Mouse (Mus musculus) thymus, adult 2 months (tissue): ENCODE results near the gene Egfem1. TPM values are rescaled to one million over a fixed set of nuclear protein-coding genes. Genes with fewer than 3 reads are reported as not detected.

Experiments
- DNase-seq: peaks from one replicate; pipeline ENCODE4 v3.0.0; 2021
- H3K27ac ChIP-seq: fragments of 200-500 bp; 2 replicates; pipeline ENCODE4 v1.5.1; 2012; ENCODE audit warnings: low read length, control low read depth; ENCODE audit not compliant: control insufficient read depth, insufficient read depth
- H3K27me3 ChIP-seq: fragments of 200-500 bp; 2 replicates; pipeline ENCODE4 v1.6.1; 2012; ENCODE audit warnings: mild to moderate bottlenecking, low read length, moderate library complexity, mixed read lengths; ENCODE audit not compliant: control insufficient read depth, insufficient read depth
- H3K36me3 ChIP-seq: fragments of 200-500 bp; 2 replicates; pipeline ENCODE4 v1.6.1; 2012; ENCODE audit warnings: mild to moderate bottlenecking, low read length, moderate library complexity; ENCODE audit not compliant: control insufficient read depth, insufficient read depth
- H3K4me1 ChIP-seq: fragments of 200-500 bp; replicated peaks from 2 replicates; pipeline ENCODE4 v1.6.1; 2012; ENCODE audit warnings: low read length; ENCODE audit not compliant: control insufficient read depth, insufficient read depth
- H3K4me3 ChIP-seq: fragments of 200-500 bp; 2 replicates; pipeline ENCODE4 v1.5.1; 2012; ENCODE audit warnings: mild to moderate bottlenecking, low read length, control low read depth, moderate library complexity; ENCODE audit not compliant: control insufficient read depth, insufficient read depth
- CTCF ChIP-seq: fragments of 200-500 bp; IDR thresholded peaks from 2 replicates; pipeline ENCODE4 v1.5.1; 2012; ENCODE audit warnings: mild to moderate bottlenecking, control low read depth, low read length, moderate library complexity, borderline replicate concordance; ENCODE audit not compliant: control insufficient read depth, poor library complexity, insufficient read depth; ENCODE audit errors: extremely low read depth
- POLR2A ChIP-seq: fragments of 200-500 bp; IDR thresholded peaks from 2 replicates; pipeline ENCODE4 v1.6.1; 2012; ENCODE audit warnings: mild to moderate bottlenecking, low read length, control low read depth, moderate library complexity; ENCODE audit not compliant: control insufficient read depth, poor library complexity, insufficient read depth; ENCODE audit errors: extremely low read depth
- WGBS: fragments of 180-500 bp; shearing (Covaris S2); methylation state at CpG from one replicate; pipeline ENCODE4 v1.1.7; 2018; 5-methylcytosine and 5-hydroxymethylcytosine counted together
- polyA plus RNA-seq: library from polyadenylated mRNA; depleted of rRNA; stranded (reverse); fragments of >200 nt; gene quantifications from 2 replicates; pipeline ENCODE4 v1.2.3, GENCODE M21; 2012

The Egfem1 gene
- polyA plus RNA-seq, 1 experiment, result not detected

DNA sequence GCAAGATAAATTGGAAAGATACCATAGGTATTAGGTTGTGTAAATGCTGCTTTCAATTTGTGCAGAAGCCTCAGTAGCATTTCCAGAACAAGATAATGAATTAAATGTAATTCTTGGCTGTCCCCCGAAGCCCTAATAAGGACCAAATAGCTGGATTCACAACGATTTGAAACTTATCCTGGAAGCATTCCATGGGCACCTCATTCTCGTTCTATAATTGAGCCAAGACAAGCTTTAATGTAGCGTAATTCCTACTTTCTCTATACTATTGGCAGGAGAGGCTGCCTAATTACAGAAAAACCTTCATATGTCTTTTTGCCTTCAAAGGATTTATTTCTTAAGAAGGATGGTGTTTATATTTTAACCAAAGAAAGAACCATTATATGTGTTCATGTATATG, 18.7 kb upstream of the Egfem1 start:
- H3K4me1 ChIP-seq, result no peaks in the 10 kb centered on the region
- TF ChIP-seq POLR2A (no peak), CTCF (no peak)
- no peaks in the 10 kb centered on the region for H3K36me3 ChIP-seq
- no peak overlapping the region for H3K27ac ChIP-seq
- no peak overlapping the region for H3K4me3 ChIP-seq
- 87% methylated on average over 4 of the region's 4 CpGs for WGBS
- no peaks in the 10 kb centered on the region for H3K27me3 ChIP-seq
- DNase-seq, result no peak

DNA sequence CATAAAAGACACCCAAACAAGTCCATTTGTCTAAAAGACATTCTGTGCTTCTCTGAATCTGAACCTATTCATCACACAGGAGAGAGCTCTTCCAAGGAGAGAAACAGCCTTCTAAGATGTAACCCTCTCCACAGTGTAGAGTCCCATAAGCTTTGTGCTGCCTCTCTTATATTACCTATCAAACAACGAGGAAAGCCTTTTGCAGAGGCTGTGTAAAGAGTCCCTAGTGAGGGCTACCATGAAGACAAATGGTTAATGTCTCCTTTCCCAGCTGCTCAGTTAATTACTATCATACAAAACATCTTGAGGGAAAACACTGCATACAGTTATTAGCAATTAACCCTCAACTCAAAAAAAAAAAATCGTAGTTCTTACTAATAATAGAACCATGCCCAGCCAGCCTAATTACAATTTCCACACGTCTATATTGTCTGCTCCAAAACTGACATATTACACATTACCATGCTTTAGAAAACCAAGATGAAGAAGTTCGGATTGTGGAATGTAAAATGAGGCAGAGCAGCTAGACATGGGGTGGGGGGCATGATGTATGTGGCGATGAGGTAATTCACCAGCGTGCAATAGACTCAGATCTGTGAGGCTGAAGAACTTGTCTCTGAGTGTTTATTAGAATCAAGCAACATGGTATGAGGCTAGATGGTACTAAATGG, 13.3 kb upstream of the Egfem1 start:
- Histone ChIP-seq H3K36me3 (no peaks in the 10 kb centered on the region), H3K4me1 (no peaks in the 10 kb centered on the region), H3K4me3 (no peak overlapping the region), H3K27ac (no peak overlapping the region), H3K27me3 (no peaks in the 10 kb centered on the region)
- no peak for TF ChIP-seq CTCF
- TF ChIP-seq POLR2A, result no peak
- WGBS, result 88% methylated on average over 6 of the region's 6 CpGs
- no peak for DNase-seq

DNA sequence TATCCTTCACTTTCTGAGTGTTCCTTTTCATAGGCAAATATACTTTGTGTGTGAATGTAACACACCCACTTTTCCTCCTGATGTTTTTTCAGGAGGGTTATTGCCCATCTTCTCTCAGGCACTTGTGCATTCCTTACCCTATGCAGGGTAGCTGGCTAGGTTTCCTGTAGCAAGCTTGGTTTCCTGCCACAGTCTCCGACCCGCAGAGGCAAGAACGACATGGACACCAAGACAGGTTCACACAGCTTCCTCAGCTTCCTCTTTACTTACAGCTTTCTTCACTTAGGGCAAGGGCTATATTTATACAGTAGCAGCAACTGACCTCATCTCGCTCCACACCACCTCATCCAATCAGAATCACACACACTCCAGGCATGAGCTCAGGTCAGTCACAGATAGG, 10.5 kb upstream of the Egfem1 start:
- Histone ChIP-seq H3K27me3 (no peaks in the 10 kb centered on the region), H3K4me3 (no peak overlapping the region), H3K4me1 (no peaks in the 10 kb centered on the region), H3K36me3 (no peaks in the 10 kb centered on the region), H3K27ac (no peak overlapping the region)
- no peak for DNase-seq
- WGBS, result 10% methylated on average over 4 of the region's 4 CpGs
- no peak for TF ChIP-seq POLR2A
- no peak for TF ChIP-seq CTCF

DNA sequence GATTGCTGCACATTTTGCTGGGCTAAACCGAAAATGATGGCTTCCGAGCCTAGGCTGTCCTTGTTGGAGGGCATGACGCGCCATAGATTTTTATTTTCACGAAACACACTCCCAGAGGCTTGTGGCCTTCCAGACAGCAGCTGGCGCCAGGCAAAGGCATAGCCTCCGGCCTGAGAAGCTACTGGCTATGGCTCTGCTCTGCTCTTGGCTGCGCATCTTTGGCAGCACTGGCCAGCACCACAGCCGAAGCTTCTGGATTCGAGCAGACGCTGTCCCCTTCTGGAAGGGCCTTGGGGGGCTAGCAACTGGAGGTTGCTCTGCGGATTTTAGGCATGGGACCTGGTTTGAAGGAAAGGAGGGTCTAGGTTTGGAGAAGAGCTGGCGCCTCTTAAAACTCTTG, 306 bp upstream of the Egfem1 start:
- Histone ChIP-seq H3K27ac (no peak overlapping the region), H3K36me3 (no peaks in the 10 kb centered on the region), H3K4me1 (no peaks in the 10 kb centered on the region), H3K27me3 (no peaks in the 10 kb centered on the region; the same call in 1 of the 2 replicates), H3K4me3 (no peak overlapping the region)
- 52% methylated on average over 13 of the region's 13 CpGs for WGBS
- no peak for DNase-seq
- no peak for TF ChIP-seq CTCF
- TF ChIP-seq POLR2A, result no peak

DNA sequence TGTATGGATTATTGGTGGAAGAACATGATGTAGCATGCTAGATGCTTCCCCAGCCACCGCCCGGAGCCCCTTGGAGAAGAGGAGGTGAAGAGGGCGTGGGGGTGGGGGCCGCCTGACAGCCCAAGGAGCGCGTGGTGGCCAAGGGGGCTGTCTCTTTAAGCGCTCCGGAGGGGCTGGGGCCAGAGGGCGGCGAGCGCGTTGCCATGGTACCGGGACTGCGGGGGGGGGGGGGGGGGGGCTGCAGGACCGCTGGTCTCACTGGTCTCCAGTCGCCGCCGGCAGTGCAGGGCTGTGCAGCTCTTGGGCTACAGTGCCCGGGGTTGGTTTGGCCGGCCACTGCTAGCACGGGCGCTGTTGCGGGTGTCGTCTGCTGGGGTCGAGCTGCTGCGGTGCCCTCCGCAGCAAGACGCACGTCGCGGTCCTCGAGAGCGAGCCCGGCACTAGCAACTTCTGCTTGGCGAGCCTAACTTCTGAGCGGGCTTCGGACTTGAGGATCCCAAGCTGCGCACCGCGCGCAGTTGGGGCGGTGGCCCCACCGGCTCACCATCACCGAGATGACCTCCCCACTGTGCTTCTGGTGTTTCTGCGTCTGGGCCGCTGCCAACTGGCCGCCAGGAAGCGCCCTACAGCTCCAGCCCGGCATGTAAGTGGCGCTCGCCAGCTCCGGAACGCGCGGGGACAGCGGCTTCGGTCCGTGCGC, 623 bp downstream of the Egfem1 start:
- WGBS, result 4% methylated on average over 53 of the region's 59 CpGs
- H3K36me3 ChIP-seq, result no peaks in the 10 kb centered on the region
- H3K4me3 ChIP-seq, result no peak overlapping the region
- no peaks in the 10 kb centered on the region; the same call in 1 of the 2 replicates for H3K27me3 ChIP-seq
- no peak for DNase-seq
- no peaks in the 10 kb centered on the region for H3K4me1 ChIP-seq
- H3K27ac ChIP-seq, result no peak overlapping the region
- no peak for TF ChIP-seq POLR2A

DNA sequence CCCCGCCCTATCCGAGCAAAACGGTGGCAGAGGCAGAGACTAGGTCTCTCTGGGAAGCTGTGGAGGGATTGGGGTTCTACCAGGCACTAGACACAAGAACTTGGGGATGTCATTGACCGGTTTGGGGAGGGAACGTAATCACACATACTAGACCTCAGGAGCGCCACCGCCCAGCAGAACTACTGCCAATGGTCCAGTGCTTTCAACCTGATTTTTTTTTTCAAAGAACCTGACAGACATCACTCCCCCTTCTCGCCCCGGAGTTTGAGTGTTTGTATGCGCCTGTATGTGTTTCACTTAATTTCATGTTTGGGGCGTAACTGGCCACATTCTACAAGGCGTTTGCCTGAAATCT, 1.1 kb downstream of the Egfem1 start:
- TF ChIP-seq CTCF (no peak), POLR2A (no peak)
- 9% methylated on average over 12 of the region's 12 CpGs for WGBS
- no peaks in the 10 kb centered on the region for H3K36me3 ChIP-seq
- no peaks in the 10 kb centered on the region for H3K4me1 ChIP-seq
- H3K27me3 ChIP-seq, result no peaks in the 10 kb centered on the region; the same call in 1 of the 2 replicates
- H3K4me3 ChIP-seq, result no peak overlapping the region
- no peak overlapping the region for H3K27ac ChIP-seq
- DNase-seq, result no peak
